Mouse (Mus musculus) midbrain, embryonic 14.5 days (tissue): Measurements from ENCODE around the gene Mthfr. TPM values are rescaled to one million over a fixed set of nuclear protein-coding genes. Genes with fewer than 3 reads are reported as not detected.

ENCODE experiments used
- ATAC-seq: fragments of 200-750 bp; cut with Nextera tagmentation; 2 replicates; pipeline ENCODE4 v1.8.0; 2017; ENCODE audit warnings: moderate number of reproducible peaks, moderate library complexity; ENCODE audit not compliant: low FRiP score, low TSS enrichment
- DNase-seq: peaks from one replicate; pipeline ENCODE4 v3.0.0-alpha.2; 2015
- H3K27ac ChIP-seq: fragments of 300-500 bp; sonication (generic); replicated peaks from 2 replicates; pipeline ENCODE4 v1.5.1; 2014; ENCODE audit warnings: mild to moderate bottlenecking, low read depth, low read length, moderate library complexity
- H3K27me3 ChIP-seq: fragments of 300-500 bp; sonication (generic); 2 replicates; pipeline ENCODE4 v1.6.1; 2014; ENCODE audit warnings: low read length, control low read depth, mixed read lengths; ENCODE audit not compliant: control insufficient read depth, insufficient read depth
- H3K36me3 ChIP-seq: fragments of 300-500 bp; sonication (generic); 2 replicates; pipeline ENCODE4 v1.6.1; 2014; ENCODE audit warnings: low read length, control low read depth; ENCODE audit not compliant: control insufficient read depth, insufficient read depth
- H3K4me1 ChIP-seq: fragments of 300-500 bp; sonication (generic); 2 replicates; pipeline ENCODE4 v1.6.1; 2014; ENCODE audit warnings: mild to moderate bottlenecking, antibody characterized with exemption, low read length, control low read depth; ENCODE audit not compliant: control insufficient read depth, insufficient read depth
- H3K4me2 ChIP-seq: fragments of 300-500 bp; sonication (generic); 2 replicates; pipeline ENCODE4 v1.6.1; 2014; ENCODE audit warnings: mild to moderate bottlenecking, low read length, moderate library complexity
- H3K4me3 ChIP-seq: fragments of 300-500 bp; sonication (generic); replicated peaks from 2 replicates; pipeline ENCODE4 v1.5.1; 2014; ENCODE audit warnings: low read depth, low read length
- H3K9ac ChIP-seq: fragments of 300-500 bp; sonication (generic); replicated peaks from 2 replicates; pipeline ENCODE4 v1.6.1; 2014; ENCODE audit warnings: mild to moderate bottlenecking, low read length, moderate library complexity
- H3K9me3 ChIP-seq: fragments of 300-500 bp; sonication (generic); 2 replicates; pipeline ENCODE4 v1.6.1; 2016; ENCODE audit warnings: low read length, control low read depth, mixed read lengths; ENCODE audit not compliant: control insufficient read depth
- WGBS: fragments of 180-500 bp; shearing (Covaris S2); extraction: QIAGEN DNeasy Blood & Tissue Kit; methylation state at CpG from one replicate; pipeline ENCODE4 v1.1.7; 2014; 5-methylcytosine and 5-hydroxymethylcytosine counted together
- polyA plus RNA-seq: library from polyadenylated mRNA; unstranded; fragments of >200 nt; fragmentation: Nextera tagmentation; extraction: Ambion mirVana; gene quantifications from 2 replicates; pipeline ENCODE4 v1.2.1, GENCODE M21; 2014

Mthfr gene
- polyA plus RNA-seq, result 16.9 and 25.4 TPM in 2 replicates

DNA sequence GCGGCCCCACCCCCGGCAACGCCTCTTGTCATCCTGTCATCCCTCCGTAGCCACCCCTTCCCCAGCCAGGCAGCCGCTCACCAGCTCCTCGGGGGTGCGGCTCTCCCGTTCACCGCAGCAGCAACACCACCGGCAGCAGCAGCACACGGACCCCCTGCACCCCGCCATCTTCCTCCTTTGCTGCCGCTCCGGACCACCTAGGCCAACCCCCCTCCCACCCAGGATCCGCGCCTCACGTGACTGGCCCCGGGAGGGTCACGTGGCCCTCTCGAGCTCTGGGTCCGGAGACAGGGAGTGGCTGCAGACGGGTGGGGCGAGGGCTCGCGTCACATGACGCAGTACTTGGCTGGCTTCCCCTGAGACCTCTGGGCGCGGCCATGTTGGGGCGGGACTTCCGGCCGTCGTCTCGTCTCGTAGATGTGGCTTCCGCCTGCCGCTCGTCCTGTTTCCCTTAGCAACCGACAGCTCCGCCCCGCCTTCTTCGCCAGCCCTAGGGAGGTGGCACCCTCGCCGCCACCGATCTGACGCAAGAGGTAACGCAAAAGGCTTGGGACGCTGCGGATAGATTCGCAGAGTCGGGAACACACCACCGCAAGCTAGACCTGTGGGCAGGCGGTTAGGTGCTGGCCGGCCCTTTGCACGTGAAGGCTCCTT, at the start of gene Mthfr, which contains the start of gene Clcn6:
Gene Mthfr, plus strand, starts transcription at position 478 of the 654 bp plus-strand sequence.
Gene Clcn6, minus strand, starts transcription at position 222 of the 654 bp plus-strand sequence.
- peaks cover 43% of the 10 kb centered on the region for H3K4me1 ChIP-seq
- WGBS, result under 1% methylated on average over 53 of the region's 54 CpGs

DNA sequence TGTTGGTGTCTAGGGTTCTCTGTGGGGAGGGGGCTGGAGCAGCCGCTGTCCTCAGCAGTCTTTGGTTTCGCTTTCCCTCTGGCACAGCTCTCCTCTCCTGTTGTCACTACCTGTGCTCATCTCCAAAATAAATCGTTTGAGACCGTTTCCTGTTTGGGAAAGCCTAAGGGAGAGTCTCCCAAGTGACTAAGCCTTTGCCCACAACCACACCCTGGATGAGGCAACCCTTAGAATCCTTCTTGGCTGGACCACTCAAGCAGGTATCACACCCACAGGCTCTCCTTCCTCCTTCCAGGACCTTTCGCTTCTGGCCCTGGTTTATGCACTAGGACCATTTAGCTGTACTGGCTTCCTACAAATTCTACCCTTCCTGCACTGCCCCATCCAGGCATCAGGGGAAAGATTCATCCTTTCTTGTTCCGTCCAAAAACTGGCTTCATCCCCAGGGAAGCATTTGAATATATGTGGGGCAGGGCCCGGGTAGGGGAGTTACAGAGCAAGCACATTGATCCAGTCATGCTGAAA, 45.2 kb upstream of the Mthfr start:
- H3K9me3 ChIP-seq, result no peaks in the 10 kb centered on the region
- no peaks in the 10 kb centered on the region for H3K4me1 ChIP-seq
- 67% methylated on average over 7 of the region's 7 CpGs for WGBS
- no peaks in the 10 kb centered on the region for H3K36me3 ChIP-seq
- no peaks in the 10 kb centered on the region for H3K27me3 ChIP-seq
- no peak overlapping the region for H3K9ac ChIP-seq
- H3K4me3 ChIP-seq, result no peak overlapping the region
- no peak overlapping the region for H3K4me2 ChIP-seq
- H3K27ac ChIP-seq, result no peak overlapping the region
- ATAC-seq, result no peak
- DNase-seq, result no peak

More for the DNA sequence above, at the start of gene Mthfr, which contains the start of gene Clcn6:
- H3K27ac ChIP-seq, result peak within 1 kb of the TSS; percentile 91
- H3K9ac ChIP-seq, result peak within 1 kb of the TSS; percentile 84
- peak within 1 kb of the TSS; percentile 94 for H3K4me2 ChIP-seq
- DNase-seq (peak; percentile 100), ATAC-seq (peak; percentile 95)
- H3K27me3 ChIP-seq, result no peaks in the 10 kb centered on the region
- peak within 1 kb of the TSS; percentile 91 for H3K4me3 ChIP-seq
- peaks cover 24% of the 10 kb centered on the region for H3K36me3 ChIP-seq
- H3K9me3 ChIP-seq, result no peaks in the 10 kb centered on the region

DNA sequence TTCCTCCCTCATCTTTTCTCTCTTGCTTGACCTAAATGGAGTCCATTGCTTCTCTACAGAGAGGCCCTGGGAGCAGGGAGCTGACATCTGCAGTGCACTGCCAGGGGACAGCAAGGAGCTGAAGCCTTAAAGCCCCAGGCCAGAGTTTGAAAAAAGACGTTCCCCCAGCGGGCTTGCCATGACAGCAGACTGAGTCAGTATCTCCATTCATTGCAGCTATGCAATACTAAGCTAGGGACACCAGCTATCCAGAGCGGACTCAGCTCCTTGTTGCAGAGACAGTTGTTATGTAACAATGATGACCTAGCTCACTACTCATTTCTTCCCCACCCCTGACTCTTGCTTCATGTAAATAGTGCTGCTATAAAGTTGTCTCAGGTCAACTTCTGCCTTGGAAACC, 43.6 kb upstream of the Mthfr start:
- H3K4me3 ChIP-seq, result no peak overlapping the region
- H3K27me3 ChIP-seq, result no peaks in the 10 kb centered on the region
- no peaks in the 10 kb centered on the region for H3K9me3 ChIP-seq
- no peak overlapping the region for H3K4me2 ChIP-seq
- no peak overlapping the region for H3K27ac ChIP-seq
- no peak for ATAC-seq
- H3K4me1 ChIP-seq, result peaks cover 5% of the 10 kb centered on the region
- no peak overlapping the region for H3K9ac ChIP-seq
- H3K36me3 ChIP-seq, result no peaks in the 10 kb centered on the region
- WGBS, result 81% methylated on average over 3 of the region's 3 CpGs
- DNase-seq, result no peak

DNA sequence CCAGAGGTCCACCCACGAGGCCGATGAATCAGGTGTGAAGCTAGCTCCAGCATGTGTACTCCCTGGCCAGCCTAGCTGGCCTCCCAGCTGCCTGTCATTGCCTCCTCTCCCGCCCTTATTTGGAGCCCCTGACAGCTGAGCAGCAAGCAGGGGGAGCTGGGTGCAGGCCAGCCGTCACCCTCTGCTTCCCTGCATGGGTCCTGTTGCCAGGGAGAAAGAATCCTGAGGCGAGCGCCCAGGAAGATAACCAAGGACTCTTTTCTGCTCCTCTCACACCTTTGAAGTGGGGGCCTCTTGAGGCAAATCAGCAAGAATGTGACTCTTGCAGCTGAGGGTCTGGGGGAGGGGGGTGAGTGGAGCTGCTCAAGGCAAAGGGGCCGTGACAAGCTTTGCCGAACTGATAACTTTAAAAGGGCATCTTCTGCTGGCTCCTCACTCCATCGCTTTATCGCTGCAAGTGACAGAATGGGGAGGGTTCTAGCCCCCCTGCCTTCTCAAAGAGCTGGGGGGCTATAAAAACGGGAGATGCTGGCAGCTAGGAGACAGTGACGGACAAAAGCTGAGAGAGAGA, 38.6 kb upstream of the Mthfr start, which contains the start of gene Nppa:
Gene Nppa, plus strand, starts transcription at position 521 of the 571 bp plus-strand sequence.
- no peak within 1 kb of the TSS for H3K4me3 ChIP-seq
- WGBS, result 28% methylated on average over 12 of the region's 12 CpGs
- DNase-seq, result peak; percentile 54
- H3K4me1 ChIP-seq, result peaks cover 25% of the 10 kb centered on the region
- H3K27ac ChIP-seq, result peak within 1 kb of the TSS; percentile 71
- H3K9me3 ChIP-seq, result no peaks in the 10 kb centered on the region
- H3K27me3 ChIP-seq, result no peaks in the 10 kb centered on the region
- H3K9ac ChIP-seq, result no peak within 1 kb of the TSS
- ATAC-seq, result peak; percentile 44
- H3K4me2 ChIP-seq, result no peak within 1 kb of the TSS
- peaks cover 26% of the 10 kb centered on the region for H3K36me3 ChIP-seq

DNA sequence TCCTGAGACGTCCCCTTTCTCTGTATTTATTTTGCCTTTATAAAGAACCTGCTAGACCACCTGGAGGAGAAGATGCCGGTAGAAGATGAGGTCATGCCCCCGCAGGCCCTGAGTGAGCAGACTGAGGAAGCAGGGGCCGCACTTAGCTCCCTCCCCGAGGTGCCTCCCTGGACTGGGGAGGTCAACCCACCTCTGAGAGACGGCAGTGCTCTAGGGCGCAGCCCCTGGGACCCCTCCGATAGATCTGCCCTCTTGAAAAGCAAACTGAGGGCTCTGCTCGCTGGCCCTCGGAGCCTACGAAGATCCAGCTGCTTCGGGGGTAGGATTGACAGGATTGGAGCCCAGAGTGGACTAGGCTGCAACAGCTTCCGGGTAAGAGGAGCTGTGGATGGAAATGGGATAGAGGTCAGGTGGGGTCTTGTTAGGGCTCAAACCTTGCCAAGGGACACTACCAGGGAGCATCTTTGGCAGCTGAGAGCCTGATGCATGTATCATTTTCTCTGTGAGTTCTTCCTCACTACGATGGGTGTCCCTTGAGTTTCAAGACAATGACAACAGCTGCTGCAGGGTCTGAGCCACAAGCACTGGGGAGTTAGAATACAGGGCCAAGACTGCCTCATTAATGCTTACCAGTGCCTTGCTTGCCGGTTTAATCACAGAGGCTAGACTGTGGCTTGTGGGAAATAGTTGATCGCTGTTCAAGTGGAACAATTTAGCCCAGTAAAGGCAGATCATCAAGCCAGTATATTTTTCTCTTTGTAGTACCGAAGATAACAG, 37.7 kb upstream of the Mthfr start:
- ATAC-seq (peak; percentile 47), DNase-seq (peak; percentile 55)
- Histone ChIP-seq H3K27me3 (no peaks in the 10 kb centered on the region), H3K9me3 (no peaks in the 10 kb centered on the region), H3K4me1 (peaks cover 25% of the 10 kb centered on the region), H3K4me3 (no peak overlapping the region), H3K4me2 (no peak overlapping the region), H3K9ac (no peak overlapping the region), H3K36me3 (peaks cover 35% of the 10 kb centered on the region), H3K27ac (peak overlapping the region; percentile 71)
- WGBS, result 57% methylated on average over 17 of the region's 17 CpGs

DNA sequence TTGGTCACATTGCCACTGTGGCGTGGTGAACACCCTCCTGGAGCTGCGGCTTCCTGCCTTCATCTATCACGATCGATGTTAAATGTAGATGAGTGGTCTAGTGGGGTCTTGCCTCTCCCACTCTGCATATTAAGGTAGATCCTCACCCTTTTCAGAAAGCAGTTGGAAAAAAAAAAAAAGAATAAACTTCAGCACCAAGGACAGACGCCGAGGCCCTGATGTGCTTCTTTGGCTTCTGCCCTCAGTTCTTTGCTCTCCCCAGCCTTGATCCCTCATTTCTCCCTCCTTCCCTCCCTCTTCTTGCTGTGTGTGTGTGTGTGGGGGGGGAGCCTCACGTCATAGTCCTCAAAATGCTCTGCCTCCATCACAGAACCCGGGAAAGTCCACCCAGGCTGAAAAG, 37.0 kb upstream of the Mthfr start:
- Histone ChIP-seq H3K27me3 (no peaks in the 10 kb centered on the region), H3K9me3 (no peaks in the 10 kb centered on the region), H3K4me1 (peaks cover 25% of the 10 kb centered on the region), H3K9ac (no peak overlapping the region), H3K27ac (peak overlapping the region; percentile 71), H3K4me3 (no peak overlapping the region), H3K4me2 (no peak overlapping the region), H3K36me3 (peaks cover 42% of the 10 kb centered on the region)
- ATAC-seq (no peak), DNase-seq (no peak)
- WGBS, result 40% methylated on average over 8 of the region's 8 CpGs

DNA sequence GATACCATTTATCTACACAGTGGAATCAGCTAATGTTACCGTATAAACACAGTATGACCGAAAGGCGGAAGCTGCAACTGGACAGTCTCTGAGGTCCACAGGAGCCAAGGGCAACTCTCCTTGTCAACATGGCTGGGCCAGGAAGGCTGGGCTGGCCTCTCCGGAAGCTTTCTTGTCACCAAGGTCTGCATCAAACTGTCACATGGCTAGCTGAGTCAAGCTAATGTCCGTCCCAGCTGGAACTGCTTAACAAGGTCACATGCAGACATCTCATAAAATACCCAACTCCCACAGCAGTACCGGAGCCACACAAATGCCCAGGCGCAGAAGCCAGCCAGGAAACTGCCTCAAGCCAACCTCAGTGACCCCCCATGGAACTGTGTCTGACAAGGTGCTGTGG, 34.5 kb upstream of the Mthfr start:
- Histone ChIP-seq H3K4me2 (no peak overlapping the region), H3K36me3 (peaks cover 66% of the 10 kb centered on the region), H3K27ac (no peak overlapping the region), H3K4me3 (no peak overlapping the region), H3K9ac (no peak overlapping the region), H3K4me1 (peaks cover 25% of the 10 kb centered on the region), H3K27me3 (no peaks in the 10 kb centered on the region), H3K9me3 (no peaks in the 10 kb centered on the region)
- ATAC-seq (no peak), DNase-seq (no peak)
- 96% methylated on average over 7 of the region's 7 CpGs for WGBS

DNA sequence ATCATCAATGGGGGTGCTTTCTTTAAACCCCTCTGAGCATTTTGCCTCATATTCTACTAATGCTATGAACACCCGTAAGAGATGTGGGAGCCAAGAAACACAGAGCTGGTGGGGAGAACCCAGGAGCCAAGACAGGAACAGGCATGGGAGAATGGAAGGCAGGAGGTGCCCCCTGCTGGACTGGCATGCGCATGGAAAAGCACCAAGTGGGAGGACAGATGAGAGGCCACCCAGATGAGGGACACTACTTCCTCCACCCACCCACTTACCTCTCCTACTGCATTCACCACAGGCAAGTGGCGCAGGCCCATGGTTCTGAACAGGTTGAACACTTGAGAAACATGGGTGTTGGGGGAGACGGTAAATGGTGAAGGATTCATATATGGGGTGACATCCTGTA, 30.5 kb upstream of the Mthfr start:
- no peaks in the 10 kb centered on the region for H3K4me1 ChIP-seq
- ATAC-seq (no peak), DNase-seq (peak; percentile 65)
- 81% methylated on average over 4 of the region's 4 CpGs for WGBS
- no peak overlapping the region for H3K4me3 ChIP-seq
- peaks cover 100% of the 10 kb centered on the region for H3K36me3 ChIP-seq
- no peaks in the 10 kb centered on the region for H3K27me3 ChIP-seq
- H3K9me3 ChIP-seq, result no peaks in the 10 kb centered on the region
- H3K9ac ChIP-seq, result no peak overlapping the region
- H3K4me2 ChIP-seq, result no peak overlapping the region
- no peak overlapping the region for H3K27ac ChIP-seq
